Mouse (Mus musculus): ENCODE measurements around the gene Wdr83os.
A peak's percentile ranks its signal among the peaks of the same experiment; 100 is the strongest.
"Not testable (repeated sequence)": the region's sequence is repeated elsewhere in the genome, so short reads cannot be mapped to it uniquely, and the experiment has no call there.

Wdr83os gene

DNA sequence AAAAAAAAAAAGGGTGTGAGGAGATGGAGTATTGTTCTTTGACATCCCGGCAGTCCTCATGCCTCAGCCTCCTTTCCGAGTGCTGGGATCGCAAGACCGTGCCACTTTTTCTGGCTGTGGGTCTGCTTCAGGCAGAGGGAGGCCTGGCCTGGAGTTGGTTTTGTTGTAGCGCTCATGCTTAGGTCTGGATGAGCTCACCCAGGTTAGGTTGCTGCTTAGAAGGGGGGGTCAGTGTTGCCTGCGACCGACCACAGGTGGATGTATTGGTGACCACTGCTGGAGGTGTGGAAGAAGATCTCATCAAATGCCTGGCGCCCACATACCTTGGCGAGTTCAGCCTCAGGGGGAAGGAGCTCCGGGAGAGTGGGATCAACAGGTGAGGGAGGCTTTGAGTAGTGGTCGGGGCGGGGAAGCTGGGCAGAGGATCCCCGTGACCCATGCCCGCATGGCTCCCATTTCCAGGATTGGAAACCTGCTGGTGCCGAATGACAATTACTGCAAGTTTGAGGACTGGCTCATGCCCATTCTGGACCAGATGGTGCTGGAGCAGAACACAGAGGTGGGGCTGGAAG, 7.4 kb upstream of the Wdr83os start:
- DNase-seq (ENCODE audit: low read depth): no peak

DNA sequence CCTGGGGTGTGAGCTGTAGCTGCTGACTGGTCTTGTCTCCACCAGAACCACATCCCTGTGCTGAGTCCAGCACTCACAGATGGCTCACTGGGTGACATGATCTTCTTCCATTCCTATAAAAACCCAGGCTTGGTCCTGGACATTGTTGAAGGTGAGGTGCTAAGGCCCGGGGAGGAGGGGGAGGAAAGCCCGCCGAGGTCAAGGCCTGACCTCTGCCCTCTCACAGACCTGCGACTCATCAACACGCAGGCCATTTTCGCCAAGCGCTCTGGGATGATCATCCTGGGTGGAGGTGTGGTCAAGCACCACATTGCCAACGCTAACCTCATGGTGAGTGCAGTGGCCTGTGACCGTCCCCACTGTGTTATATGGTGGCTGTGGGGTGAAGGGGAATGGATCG, 6.4 kb upstream of the Wdr83os start:
- DNase-seq (ENCODE audit: low read depth): no peak

DNA sequence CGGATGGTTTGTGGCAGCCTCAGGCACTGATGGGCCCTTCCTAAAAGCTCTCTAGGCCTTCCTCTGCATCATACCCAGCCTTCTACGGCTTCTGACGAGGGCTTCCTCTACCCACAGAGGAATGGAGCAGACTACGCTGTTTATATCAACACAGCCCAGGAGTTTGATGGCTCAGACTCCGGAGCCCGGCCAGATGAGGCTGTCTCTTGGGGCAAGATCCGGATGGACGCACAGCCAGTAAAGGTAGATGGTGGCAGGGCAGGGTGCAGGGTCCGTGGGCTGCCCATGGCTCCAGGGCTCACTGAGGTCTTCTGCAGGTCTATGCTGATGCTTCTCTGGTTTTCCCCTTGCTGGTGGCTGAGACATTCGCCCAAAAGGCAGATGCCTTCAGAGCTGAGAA, 5.9 kb upstream of the Wdr83os start:
- no peak for DNase-seq (ENCODE audit: low read depth)

DNA sequence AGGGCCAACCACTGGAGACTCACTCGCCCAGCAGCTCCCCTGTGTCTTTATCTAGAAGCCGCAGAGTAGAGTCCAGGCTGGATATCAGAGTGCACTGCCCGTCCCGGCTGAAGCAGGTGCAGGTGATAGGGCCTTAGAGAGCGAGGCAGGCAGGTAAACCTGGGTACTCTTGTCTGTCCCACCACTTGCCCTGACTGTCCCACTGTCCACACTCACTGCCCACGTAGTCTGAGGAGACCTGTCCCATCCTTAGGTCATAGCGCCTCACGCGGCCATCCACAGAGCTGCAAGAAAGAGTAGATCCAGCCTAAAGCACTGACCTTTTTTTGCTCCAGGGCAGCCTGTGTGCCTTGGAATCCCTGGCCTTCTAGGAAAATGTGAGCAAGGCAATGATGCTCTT, 4.5 kb upstream of the Wdr83os start:
- DNase-seq (ENCODE audit: low read depth): no peak

DNA sequence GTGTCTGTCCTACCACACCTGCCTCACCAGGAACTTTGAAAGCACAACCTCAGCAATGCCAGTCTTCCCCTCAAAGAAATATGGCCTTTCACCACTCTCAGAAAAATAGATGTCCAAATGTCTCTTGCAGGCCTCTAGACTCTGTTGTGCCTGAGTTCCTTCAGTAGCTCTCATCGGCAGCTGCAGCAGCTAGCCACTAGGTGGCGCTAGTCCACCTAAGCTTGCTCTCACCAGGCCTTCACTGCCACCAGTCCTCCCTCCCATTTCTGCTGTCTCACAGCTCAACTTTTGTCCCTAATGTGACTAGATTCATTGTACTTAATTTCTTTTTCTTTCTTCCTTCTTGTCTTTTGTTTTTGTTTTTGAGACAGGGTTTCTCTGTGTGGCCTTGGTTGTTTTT, 3.5 kb upstream of the Wdr83os start:
- DNase-seq (ENCODE audit: low read depth): peak; percentile 90

DNA sequence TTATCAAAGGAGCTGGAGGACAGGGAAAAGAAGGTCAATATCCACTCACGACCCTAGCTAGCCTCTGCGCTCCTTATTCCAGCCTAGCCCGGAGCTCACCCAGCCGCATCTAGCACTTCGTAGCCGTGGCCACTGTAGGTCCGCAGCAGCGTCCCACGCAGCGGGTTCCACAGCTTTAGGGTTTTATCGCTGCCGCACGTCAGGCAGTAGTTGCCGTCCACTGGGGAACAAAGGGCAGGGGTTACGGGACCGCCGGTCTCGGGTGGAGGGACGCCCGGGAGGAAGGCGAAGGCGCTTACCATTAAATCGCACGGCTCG, 367 bp upstream of the Wdr83os start:
- DNase-seq (ENCODE audit: low read depth): no peak

DNA sequence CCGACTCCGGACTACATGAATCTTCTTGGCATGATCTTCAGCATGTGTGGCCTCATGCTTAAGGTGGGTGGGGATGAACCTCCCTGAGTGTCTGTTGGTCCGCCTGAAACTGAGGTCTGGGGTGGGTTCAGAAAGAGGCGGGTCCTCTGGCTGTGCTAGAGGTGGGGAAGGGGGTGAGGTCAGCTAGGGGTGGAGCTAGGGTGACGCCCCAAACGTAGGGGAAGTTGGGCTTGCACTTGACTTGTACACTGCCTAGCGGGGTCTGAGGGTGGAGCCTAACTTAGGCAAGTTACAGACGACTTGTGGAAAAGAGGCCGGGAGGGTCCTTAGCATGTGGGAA, 646 bp downstream of the Wdr83os start, which contains the start of gene Wdr83:
TSS of gene Wdr83 (minus strand) at position 91 of the 340 bp plus-strand sequence.
- no peak for DNase-seq (ENCODE audit: low read depth)

DNA sequence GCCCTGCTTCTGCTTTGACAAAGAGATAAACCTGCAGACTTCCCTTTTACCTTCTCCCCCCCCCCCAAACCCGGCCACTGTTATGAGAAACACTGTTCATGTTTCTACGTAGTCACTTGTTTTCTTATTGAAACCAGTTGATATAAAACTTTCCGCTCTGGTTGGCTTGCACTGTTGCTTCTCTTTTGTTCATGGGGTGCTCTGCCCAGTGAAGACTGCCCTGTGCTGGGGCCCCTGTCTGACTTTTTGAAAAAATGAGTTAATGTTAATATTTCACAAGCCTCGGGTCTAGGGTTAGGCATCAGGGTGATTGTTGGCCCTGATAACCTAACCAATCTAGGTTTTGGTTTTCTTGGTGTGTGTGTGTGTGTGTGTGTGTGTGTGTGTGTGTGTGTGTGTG, 1.6 kb downstream of the Wdr83os start:
- DNase-seq (ENCODE audit: low read depth): not testable (repeated sequence)

DNA sequence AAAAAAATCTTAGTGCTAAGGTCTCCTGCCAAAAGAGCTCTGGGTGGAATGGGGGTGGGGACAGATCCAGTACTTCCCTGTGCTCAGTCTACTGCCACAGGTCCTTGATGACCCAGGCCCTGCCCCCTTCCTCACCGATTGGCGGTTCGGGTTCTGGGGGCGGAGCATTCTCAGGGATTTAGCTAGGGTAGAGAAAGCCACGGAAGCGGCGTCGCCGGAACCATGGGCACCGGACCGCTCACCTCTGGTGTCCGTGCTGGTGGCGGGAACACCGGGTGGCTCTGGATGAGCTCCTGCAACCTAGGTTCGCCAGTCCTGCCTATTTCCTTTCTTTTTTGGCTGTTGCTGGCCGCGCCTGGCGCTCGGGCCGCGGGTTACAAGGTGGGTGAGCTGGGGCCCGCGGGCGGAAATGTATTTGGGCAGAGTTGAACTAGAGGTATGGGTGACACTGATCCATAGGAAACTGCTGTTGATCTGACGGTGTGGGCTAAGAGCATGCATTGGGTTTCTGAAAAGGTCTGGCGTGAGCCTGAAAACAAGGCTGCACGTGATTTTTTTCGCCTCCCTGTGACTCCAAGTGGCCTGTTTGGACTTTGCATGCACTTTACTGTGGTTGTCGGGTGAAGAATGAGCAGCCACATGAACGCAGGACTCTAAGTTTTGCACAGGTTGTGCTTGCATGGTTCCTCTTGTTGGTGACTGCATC, 2.7 kb downstream of the Wdr83os start, which contains the start of gene Man2b1:
TSS of gene Man2b1 (plus strand) at position 163 of the 706 bp plus-strand sequence.
- DNase-seq (ENCODE audit: low read depth): peak; percentile 90

DNA sequence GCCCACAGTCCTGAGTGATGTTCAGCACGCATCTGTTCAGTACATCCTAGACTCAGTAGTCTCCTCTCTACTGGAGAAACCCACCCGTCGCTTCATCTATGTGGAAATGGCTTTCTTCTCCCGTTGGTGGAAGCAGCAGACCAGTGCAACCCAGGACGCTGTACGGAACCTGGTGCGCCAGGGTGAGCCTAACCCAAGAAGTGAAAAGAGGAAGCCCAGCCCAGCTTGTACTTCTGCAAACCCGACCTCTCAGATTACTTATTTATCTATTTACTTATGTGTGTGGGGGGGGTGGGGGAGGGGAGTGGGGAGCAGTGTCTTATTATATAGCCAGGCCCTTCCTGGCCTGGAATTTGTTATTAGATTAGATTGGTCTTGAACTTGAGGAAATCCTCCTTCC, 4.1 kb downstream of the Wdr83os start:
- no peak for DNase-seq (ENCODE audit: low read depth)

DNA sequence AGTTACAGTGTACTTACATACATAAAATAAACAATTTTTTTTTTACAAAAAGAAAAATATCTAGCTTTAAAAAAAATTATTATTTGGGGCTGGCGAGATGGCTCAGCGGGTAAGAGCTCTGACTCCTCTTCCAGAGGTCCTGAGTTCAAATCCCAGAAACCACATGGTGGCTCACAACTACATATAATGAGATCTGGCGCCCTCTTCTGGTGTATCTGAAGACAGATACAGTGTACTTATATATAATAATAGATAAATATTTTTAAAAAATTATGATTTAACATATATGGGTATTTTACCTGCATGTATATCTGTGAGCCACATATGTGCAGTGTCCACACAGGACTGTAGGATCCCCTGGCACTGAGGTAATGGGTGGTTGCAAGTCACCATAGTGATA, 5.7 kb downstream of the Wdr83os start:
- peak; percentile 62 for DNase-seq (ENCODE audit: low read depth)

DNA sequence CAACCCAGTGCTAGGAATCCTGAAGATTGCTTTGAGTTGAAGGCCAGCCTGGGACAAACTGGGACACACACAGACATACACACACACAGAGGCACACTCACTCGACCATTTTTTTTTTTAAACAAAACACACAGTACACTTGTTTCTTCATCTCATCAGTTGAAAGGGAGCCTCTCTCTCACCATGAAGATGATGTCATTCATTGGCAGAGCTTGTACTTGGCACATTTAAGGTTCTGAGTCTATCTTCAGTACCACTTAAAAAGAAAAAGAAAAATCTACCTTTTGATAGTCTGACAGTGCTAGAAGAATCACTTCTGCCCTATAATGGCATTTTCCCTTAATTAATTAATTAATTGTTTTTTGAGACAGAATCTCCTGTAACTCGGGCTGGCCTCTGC, 8.2 kb downstream of the Wdr83os start:
- no peak for DNase-seq (ENCODE audit: low read depth)

DNA sequence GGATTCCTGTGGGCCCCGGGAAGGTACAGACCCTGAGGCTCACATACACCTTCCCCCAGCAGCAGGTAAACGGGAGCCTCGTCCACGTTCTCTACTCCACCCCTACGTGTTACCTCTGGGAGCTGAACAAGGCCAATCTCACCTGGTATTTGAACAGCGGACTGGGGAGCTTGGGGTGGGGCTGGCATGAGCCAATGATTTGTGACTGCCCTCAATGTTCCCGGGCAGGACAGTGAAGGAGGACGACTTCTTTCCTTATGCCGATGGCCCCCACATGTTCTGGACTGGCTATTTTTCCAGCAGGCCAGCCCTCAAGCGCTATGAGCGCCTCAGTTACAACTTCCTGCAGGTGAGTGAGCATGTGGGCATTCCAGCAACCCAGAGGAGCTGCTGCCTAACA, 10.3 kb downstream of the Wdr83os start:
- DNase-seq (ENCODE audit: low read depth): no peak

DNA sequence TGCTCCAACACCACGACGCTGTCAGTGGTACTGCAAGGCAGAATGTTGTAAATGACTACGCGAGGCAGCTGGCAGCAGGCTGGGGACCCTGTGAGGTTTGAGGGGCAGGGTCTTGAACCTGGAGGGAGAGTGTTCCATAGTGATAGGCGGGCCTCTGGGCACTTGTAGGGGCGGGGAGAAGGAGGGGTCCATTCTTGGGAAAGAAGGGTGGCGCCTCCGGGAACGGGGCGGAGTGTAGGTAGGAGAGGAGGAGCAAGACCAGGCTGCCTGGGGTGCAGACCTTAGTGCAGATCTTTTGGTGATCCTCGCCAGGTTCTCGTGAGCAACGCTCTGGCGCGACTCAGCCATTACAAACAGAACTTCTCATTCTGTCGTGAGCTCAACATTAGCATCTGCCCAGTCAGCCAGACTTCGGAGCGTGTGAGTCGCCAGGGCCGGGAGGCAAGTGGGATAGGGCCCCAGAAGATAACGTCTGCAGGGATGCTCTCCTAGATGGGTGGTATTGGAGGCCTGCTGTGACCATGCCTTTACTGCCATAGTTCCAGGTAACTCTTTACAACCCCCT, 11.1 kb downstream of the Wdr83os start:
- no peak for DNase-seq (ENCODE audit: low read depth)

DNA sequence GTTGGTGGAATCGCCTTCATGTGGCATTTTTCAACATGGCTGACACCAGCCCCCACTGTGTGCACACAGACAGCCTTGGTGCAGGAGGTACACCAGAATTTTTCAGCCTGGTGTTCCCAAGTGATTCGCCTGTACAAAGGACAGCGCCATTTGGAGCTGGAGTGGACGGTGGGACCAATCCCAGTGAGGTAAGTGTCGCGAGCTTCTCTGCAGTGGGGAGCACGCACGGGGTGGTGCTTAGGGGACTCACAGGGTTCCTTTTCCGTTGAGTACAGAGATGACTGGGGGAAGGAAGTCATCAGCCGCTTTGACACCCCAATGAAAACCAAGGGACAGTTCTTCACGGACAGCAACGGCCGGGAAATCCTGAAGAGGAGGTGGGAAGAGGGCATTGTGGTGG, 14.5 kb downstream of the Wdr83os start:
- no peak for DNase-seq (ENCODE audit: low read depth)

DNA sequence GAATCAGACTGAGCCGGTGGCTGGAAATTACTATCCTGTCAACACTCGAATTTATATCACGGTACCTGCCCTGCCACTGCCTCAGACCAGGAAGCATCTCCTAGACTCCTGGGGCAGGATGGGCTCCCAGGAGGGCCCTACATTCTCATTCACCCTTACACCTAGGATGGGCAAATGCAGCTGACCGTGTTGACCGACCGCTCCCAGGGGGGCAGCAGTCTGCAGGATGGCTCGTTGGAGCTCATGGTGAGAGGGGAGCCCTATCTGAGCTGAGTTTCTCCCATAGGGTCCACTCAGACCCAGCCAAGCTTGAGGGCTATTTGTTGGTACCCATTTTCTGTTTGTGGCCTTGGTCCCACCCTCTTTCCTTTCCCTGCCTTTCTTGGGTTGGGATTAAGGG, 15.0 kb downstream of the Wdr83os start:
- DNase-seq (ENCODE audit: low read depth): no peak

DNA sequence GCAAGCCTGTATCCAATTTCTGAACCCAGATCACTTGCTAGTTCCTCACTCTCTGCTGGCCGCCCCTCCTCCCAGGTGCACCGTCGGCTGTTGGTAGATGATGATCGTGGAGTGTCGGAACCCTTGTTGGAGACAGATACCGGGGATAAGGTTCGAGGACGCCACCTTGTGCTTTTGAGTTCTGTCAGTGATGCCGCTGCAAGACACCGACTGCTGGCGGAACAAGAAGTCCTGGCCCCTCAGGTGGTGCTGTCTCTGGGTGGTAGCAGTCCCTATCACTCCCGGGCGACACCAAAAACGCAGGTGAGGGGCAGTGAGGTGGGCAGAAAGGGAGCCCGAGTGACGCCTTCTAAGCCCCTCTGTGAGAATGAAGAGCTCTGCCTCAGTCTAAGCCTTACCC, 15.7 kb downstream of the Wdr83os start:
- DNase-seq (ENCODE audit: low read depth): no peak

DNA sequence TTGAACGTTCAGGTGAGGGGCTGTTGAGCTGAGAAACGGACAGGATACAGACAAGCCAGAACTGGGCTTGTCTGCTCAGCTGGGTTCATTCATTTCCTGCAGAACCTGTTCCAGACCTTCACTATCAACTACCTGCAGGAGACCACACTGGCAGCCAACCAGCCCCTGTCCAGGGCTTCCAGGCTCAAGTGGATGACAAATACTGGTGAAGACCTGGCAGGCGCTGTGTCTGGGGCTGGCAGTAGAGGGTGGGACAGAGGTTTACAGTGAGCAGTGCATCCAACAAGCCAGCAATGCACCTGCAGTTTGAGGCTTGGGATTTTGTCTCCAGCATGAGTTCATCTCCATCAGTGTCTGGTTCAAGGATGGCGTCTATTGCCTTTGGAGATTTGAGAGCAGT, 16.3 kb downstream of the Wdr83os start:
- no peak for DNase-seq (ENCODE audit: low read depth)

DNA sequence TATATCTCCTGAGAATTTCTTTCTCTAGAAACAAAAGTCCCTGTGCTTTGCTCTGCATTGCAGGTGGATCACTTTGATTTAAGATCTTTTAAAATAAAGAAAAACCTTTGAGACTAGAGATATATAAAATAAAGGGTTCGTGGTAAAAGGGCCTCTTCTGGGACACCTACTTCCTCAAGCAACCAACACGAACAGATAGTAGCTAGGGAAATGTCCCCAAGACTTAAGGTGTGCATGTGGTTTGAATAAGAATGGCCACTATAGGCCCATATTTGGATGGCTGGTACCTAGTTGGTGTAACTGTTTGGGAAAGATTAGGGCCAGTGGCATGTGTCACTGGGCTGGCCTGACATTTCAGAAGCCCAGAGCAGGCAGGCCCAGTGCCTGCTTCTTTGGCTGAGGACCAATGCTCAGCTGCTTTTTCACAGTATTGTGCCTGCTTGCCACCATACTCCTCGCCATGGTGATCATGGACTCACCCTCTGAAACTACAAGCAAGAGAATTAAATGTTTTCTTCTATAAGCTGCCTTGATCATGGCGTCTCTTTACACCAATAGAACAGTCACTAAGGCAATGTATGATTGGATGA, 19.6 kb downstream of the Wdr83os start:
- no peak for DNase-seq (ENCODE audit: low read depth)

DNA sequence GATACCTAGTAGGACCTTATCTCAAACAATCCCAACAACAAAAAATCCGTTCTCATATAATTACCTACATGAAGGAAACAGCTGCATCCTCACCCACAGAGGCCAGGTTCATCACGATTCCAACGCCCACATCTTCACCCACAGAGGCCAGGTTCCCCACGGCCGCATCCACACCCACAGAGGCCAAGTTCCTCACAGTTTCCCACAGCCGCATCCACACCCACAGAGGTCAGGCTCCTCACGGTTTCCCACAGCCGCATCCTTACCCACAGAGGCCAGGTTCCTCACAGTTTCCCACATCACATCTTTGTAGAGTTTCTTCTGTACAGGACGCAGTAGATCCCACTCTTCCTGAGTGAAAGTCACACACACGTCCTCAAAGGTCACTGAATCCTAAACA, 32.7 kb downstream of the Wdr83os start:
- no peak for DNase-seq (ENCODE audit: low read depth)

DNA sequence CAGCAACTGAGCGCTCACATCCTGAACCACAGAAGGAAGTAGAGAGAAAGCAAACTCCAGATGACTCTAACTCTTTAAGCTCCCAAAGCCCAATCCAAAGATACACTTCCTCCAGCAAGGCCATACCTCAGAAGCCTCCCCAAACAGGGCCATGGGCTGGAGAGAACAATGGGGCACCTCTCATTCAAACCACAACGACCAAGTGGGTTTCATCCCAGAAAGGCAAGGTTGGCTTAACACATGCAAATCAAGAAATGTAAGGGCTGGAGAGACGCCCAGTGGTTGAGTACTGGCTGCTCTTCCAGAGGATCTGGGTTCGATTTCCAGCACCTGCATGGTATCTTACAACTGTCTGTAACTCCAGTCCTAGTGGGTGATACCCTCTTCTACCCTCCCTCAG, 35.0 kb downstream of the Wdr83os start:
- DNase-seq (ENCODE audit: low read depth): no peak

DNA sequence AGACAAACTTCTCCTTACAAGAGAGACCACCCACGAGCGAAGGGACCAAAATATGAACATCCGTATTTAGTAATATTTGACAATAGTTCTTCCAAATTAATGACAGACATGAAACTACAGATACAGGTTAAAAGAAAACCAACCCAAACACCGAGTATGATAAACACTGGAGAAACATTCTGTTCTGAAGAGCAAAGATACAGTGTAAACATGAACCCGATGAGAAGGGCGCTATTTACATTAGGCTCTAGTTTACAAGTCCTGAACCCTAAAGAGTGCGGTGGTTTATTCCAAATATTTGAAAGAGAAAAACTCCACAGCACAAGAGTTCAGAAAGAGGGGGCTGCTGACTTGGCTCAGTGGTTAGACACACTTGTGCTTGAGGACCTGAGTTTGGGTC, 36.4 kb downstream of the Wdr83os start:
- DNase-seq (ENCODE audit: low read depth): no peak

Data from naive thymus-derived CD4-positive, alpha-beta T cell, adult 2 months (primary cell).